Mouse (Mus musculus): ENCODE results near the gene Man1a.
A peak's percentile ranks its signal among the peaks of the same experiment; 100 is the strongest.

Gene Man1a

DNA sequence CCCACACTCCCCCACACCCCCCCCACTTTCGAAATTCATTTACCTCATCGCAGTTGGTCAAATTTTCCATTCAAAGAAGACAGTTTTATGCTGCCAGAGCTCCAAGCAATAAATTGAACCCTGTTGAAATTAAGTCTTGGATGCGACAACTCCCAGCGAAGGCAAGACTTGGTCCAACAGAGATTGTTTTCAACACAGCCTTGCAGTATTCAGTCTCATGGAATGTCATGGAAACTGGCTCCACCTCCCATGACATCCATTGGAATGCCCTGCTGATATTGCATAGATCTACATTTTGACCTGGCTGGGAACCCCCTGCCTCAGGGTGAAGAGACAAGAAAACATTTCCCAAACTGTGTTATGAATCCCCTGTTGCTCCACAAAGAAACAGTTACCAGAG, at the start of gene Man1a:
TSS of gene Man1a (minus strand) at position 190 of the 400 bp plus-strand sequence.
- peak; percentile 30 for DNase-seq (ENCODE audit: extremely low read depth, low read depth, low spot score)

DNA sequence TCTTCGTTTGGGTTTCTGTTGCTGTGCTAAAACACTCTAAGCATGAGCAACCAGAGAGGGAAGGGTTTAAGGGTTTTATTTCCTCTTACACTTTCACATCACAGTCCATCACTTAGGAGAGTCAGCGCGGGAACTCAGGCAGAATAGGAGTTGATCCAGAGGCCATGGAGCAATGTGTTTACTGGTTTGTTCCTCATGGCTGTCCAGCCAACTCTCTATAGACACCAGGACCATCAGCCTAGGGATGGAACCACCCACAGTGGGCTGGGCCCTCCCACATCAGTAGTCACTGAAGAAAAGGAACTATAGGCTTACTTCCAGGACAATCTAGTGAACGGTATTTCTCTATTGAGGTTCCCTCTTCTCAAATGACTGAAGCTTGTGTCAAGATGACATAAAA, 45.4 kb upstream of the Man1a start:
- DNase-seq (ENCODE audit: extremely low read depth, low read depth, low spot score): no peak

DNA sequence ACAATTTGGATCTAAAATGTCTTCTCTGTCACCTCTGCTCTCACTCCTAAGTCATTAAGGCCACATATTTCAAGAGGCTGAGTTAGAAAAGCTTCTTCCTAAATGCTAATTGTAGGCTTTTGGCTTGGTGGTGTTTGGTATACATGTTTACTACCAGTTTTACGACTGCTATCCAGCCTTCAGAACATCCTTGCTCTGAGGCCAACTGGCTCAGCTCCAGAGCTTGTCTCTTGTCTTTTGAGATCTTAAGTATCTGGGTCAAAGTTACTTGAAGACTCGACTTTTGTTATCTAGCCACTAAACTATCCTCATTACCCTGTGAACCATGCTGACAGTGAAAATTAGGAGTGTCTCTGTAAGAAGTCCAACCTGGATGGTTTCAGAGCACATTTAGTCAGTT, 44.0 kb upstream of the Man1a start:
- peak; percentile 21 for DNase-seq (ENCODE audit: extremely low read depth, low read depth, low spot score)

DNA sequence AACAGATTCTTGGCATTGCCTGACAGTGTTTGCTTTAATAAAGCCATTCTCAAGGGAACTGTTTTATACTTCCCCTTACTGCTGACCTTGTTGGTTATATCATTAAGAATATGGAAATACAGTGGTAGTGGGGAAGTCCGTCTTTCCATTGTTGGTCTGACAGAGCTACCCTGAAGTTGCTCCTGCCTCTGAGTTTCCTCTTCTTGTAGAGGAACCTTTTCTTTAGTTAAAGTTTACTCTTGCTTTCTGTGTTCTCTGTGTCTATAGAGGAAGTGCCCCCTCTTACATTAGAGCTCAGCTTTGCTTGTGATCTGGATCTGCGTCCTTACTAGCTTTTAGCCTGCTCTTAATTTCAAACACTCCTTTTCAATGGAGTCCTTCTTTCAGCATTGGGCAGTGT, 42.9 kb upstream of the Man1a start:
- no peak for DNase-seq (ENCODE audit: extremely low read depth, low read depth, low spot score)

DNA sequence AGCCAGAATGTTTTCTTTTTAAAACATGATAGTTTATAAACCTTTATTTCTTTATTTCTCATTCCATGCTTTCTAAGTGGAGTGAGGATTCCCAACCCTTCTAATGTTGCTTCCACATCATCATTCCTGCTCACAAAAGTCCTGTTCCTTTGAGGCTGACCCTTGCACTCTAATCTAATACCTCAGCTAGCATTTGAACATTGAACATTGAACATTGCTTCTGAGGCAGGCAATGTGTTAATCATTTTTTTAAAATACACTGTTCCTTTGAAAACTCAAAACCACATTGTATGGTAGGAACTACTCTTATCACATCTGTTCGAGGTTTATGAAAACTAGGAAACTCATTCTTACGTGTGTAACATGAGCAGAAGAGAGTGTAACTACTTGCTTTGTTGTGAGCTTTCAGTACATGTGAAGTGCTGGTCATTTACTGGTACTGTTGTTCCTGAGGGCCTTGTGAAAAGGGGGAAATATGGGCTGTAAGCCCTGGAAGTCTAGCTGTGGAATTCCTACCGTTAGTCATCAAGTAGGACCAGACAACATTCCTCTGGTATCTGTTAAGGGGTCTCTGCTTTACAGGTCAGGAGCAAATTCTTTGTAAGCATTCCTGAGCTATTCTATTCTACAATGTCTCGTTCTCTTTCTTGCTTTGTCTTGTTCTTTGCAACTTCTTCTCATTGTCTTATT, 42.0 kb upstream of the Man1a start:
- no peak for DNase-seq (ENCODE audit: extremely low read depth, low read depth, low spot score)

DNA sequence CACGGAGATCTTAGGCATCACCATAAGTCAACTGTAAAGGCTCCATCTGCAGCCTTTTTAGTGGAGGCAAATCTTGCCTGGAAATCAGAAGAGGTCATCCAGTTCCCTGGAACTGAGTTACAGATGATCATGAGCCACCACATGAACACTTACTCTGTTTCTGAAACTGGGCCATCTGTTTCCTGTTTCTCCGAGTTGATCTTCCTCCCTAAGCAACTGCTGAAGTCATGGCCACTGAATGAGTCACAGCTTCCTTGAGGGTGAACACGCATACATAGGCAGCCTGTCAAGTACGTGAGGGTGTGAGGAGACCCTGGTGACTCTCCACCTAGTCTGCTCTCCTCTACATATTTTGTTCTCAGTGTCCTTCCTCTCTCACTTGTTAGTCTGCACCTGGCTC, 41.4 kb upstream of the Man1a start:
- peak; percentile 5 for DNase-seq (ENCODE audit: extremely low read depth, low read depth, low spot score)

DNA sequence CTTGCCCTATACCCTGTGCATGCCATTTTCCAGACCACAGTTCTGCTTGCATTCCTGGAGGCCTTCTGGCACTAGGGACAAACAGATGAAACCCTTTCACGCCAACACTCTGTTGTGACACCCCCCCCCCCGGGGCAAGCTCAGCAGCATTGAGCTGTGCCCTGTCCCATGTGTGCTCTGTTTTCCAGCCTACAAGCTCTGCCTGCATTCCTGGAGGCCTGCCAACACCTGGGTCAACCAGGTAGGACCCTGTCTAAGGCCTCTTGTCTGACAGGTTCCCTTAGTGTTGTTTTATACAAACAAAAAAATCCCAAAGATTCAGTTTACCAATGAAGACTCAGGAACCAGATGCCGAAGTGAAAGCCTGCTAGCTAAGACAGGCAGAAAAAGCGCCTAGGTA, 27.3 kb upstream of the Man1a start:
- DNase-seq (ENCODE audit: extremely low read depth, low read depth, low spot score): no peak

DNA sequence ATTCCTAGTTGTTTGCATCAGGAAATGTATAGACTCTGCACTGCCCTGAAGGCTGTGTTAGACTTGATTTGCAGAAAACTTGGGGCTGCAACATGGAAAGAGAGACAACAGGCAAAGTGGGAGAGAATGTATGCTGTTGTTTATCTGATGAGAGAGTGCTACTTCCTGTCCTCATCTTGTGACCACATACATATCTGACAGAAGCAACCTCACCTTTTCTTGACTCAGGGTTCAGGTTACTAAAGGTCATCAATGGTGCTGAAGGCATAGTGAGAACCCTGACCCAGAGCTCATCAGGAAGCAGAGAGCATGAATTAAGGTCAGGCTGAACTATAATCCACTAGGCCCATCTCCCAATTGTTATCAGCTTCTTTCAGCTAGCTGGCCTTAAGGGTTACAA, 15.7 kb upstream of the Man1a start:
- DNase-seq (ENCODE audit: extremely low read depth, low read depth, low spot score): no peak

DNA sequence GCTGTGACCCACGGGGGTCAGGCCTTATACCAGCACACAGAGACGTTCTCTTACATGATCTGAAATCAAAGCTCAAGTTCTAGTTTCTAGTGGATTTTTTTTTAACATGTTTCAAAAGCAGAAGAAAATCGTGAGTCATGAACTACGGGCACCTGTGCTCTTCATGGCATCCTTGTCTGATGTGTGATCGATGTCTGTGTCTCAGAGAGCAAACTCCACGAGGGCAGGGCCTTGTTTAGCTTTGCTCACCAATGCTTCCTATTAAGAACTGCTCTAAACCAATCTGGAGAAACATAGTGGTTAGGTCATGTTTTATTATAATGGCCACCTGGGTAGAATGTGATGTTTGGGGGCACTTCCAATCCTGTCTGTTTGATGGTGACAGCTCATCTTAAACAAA, 13.5 kb upstream of the Man1a start:
- DNase-seq (ENCODE audit: extremely low read depth, low read depth, low spot score): no peak

DNA sequence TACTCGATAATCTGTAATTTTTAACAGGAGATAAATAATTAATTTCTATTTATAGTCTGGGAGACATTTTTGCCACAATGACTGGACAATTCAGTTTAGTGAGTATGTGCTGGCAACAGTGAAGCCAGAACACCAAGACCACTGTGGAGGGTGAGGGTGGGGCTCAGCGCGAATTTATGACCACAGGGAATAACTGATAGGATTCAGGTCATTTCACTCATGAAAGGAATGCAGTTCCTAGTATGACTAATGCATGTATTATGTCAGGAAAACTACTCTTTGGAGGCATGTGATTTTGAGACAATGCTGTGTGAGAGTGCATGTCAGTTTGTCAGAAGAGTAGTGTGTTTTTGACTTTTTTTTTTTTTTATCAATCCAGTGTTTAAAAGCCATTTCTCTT, 10.9 kb upstream of the Man1a start:
- DNase-seq (ENCODE audit: extremely low read depth, low read depth, low spot score): no peak

DNA sequence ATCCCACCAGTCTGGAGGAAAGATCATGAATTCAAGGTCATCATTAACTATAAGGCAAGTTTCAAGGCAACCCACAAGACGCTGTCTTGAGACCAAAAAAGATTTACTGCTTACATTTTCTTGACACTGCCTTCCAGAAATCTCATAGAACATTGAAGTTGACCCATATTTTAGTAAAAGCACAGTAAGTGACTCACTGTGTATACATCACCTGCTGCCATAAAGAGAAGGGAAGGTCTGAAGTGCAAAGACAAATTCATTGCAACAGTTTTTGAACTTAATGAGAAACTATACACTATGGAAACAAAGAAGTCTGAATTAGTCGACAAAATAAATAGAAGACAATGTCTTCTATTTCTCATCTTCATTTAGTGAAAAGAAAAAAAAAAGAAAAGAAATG, 8.7 kb upstream of the Man1a start:
- DNase-seq (ENCODE audit: extremely low read depth, low read depth, low spot score): no peak

DNA sequence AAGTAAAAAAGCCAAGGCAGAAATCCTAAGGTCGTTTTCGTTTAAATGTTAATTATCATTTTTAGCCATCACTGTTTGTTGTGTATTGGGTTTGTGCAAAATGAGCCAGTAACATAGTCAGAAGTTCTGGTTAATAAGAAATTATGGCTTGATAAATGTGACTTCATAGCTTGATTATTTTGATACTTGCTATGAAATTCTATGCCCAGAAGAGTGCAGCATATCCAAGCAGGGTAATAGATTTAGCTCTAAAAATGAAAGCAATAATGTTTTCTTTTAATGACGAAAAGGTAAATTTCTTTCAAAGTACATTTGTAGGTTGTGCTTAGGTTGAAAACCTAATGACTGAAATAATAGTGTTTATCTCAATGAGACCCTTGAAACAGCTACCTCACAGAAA, 596 bp upstream of the Man1a start:
- DNase-seq (ENCODE audit: extremely low read depth, low read depth, low spot score): no peak

DNA sequence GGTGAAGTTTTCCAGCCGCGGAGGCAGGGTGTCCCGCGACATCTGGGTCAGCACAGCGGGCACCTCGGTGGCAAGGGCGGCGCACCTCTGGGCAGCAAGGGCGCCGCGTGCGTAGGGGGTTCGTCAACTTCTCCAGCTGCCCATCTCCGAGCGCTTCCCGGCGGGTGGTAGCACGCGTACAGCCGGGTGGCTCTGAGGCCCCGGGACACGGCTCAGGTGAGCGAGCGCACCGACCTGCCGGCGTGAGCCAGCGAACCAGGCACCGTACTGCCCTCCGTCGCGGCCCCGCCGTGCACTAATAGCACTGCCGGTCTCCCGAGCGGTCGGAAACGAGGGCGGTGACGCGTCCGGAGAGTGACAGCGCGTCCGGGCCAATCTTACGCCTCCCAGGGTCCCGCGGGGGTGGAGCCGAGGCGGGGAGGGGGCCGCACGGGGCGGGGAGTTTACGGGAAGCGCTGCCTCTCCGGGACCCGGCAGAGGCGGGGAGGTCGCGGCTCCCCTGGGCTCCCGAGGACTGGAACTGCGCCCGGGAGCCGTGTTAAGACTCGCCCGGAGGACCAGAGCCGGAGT, 883 bp downstream of the Man1a start:
- peak; percentile 28 for DNase-seq (ENCODE audit: extremely low read depth, low read depth, low spot score)

DNA sequence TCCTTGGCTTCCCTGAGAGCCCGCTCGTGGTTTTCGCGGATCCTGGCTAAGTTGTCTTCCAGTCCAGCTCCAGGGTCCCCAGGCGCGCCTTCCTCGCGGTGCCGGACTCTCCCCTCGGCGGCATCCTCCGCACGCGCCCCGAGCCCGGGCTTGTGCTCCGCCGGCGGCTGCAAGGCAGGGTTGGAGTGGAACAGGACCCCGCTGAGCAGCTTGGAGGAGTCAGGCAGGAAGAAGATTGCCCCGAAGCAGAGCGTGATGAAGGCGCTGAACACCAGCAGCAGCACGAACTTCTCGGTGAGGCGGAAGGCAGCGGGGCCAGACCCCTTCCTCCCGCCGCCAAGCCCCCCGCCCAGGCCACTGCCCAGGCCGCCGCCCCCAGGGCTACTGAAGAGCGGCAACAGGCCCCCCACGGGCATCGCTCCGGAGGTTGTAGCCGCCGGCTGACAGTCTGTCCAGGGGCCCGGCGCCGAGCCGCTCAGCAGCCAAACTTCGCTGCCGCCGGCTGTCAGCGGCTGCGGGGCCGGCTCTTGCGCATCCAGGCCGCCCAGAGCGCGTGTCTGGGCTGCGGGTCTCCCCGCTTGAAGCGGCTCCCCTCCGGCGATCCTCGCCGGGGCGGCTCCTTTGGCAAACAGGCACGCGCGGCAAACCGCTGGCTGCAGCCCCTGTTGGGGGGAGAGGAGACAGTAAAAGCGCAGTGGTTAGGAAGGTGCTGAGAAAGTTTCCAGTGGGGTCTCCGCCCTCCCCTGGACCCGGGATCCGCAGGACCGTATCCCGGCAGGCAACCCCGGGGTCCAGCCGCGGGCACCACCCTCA, 1.6 kb downstream of the Man1a start:
- no peak for DNase-seq (ENCODE audit: extremely low read depth, low read depth, low spot score)

DNA sequence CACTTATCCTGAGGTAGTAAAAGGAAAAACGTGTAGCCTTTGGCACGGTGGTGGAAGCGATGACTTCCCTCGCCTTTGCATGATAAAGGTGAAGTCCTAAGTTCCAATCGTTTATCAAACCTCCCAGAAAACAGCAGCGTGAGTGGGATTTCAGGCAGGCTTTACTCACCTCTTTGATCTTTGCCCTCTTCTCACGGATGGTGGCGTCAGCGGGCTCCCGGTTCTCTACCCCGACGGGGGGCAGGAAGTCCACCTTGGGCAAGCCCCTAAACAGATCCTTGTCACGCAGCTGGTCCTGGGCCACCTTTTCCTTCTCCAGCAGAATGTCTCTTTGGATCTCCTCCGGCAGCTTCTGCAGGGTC, 2.2 kb downstream of the Man1a start:
- DNase-seq (ENCODE audit: extremely low read depth, low read depth, low spot score): no peak

DNA sequence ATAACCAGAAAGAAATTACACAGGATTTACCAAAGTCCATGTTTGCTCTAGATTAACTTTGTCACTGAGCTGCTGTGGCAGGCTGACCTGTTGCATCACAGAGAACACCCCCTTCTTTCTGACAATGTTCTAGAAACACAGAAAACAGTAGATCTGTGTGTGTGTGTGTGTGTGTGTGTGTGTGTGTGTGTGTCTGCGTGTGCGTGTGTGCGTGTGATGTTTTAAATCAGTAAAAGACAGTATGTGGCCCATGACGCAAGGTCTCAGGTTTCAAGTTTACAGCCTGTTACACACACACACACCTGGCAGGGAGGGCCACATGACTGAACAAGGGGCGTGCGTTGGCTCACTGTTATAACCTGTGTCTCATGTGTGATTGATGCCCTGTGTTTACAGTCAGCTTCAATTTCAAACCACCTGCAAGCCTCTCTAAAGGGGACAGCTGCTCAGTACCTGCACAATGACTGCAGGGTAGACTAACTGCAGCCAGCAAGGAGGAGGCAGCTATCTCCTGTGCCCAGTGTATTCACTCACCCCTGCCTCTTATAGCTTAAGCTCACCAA, 2.7 kb downstream of the Man1a start:
- DNase-seq (ENCODE audit: extremely low read depth, low read depth, low spot score): no peak

DNA sequence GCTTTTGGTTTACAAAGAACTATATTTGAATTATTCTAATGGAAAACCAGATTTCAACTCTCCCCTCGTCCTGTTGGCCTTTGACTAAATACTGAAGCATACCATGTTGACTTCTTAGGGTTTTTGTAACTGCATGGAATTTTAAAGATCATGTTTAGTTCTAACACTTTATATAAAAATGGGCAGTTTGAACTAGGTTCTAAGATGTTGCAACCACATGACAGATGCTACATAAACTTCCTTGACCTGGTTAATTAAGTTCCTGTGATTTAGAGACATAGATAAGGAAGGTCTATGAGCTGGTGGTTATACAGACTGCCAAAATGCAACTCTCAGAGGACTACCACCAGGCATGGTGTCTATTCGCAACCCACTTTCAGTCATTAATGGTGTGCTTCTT, 4.1 kb downstream of the Man1a start:
- no peak for DNase-seq (ENCODE audit: extremely low read depth, low read depth, low spot score)

DNA sequence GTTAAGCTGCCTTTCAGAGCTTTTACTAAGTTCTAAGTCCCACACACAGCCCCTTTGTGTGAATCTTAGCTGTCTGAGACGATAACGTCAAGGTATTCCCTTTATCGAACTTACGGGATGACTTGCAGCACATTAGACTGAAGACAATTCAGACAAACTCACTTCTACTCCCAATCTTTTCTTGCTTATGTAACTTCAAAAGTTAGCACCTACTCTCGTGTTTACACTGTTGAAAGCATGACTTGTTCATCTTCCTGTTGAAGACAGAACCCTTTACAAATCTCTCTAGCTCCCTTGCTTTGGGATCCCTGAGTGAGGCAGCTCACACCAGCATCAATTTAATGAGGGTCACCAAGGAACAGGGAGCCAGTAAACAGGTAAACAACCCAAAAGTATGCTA, 5.9 kb downstream of the Man1a start:
- DNase-seq (ENCODE audit: extremely low read depth, low read depth, low spot score): no peak

DNA sequence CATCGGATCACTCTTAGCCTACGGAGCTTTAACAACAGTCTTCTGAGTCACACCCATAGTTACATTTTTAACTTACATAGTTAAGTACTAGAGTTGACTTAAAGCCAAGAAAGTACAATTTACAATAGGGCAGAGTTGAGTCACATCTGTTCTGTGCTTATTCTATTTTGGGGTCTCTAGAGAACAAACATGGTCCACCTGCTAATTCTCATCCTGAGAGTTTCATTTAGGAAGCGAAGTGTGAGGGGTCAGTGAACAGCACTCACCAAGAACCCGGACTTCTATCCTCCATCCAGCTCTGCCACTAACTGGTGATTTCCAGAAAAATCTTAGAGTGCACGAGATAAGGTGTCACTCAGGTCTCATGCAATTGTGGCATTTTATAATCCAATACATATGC, 7.0 kb downstream of the Man1a start:
- DNase-seq (ENCODE audit: extremely low read depth, low read depth, low spot score): no peak

DNA sequence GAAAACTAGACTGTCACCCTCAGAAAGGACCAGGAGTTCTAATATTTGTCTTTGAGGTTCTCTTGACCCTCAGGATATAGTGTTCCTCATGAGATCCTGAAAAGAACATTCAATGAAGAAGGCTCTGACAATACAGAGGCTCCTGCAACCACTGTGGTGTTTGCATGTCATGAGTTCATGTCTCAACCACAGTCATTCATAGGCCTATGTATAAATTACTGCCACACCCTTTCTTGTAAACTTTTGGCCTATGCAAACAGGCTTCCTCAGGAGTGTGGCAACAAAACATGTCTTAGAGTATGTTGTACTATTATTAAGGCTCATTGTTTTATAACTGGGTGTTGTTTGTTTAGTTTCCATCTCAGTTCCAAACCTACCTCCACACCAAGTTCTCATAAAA, 9.7 kb downstream of the Man1a start:
- no peak for DNase-seq (ENCODE audit: extremely low read depth, low read depth, low spot score)

DNA sequence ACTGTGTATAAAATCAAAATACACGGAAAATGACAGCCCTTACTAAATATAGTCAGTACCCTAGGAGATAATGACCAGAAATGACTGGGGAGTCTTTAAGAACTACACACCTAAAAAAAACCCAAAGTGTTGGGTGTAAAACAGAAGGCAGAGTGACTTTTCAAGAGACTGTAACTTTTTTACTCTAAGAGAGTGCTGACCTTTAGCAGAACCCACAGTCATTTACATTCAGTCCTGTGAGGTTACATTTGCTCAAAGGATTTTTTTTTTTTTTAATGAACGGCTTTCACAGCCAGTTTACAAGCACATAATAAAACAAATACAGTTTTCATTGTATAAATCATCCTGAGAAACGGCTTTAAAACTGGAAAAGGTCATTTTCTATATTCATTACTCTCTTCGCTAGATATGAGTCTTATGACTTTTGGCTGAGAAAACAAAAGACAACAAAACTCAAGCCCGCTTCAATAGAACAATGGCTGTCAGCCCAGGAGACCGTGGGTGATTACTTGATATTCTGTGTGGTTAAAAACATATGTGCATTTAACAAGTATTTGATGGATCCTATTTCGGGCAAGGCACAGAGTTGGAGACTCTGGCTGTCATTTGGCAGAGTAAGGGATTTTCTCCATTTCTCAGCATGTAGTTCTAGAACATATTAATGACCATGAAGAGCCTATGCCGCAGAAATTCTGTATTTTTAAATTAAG, 12.7 kb downstream of the Man1a start:
- DNase-seq (ENCODE audit: extremely low read depth, low read depth, low spot score): no peak

DNA sequence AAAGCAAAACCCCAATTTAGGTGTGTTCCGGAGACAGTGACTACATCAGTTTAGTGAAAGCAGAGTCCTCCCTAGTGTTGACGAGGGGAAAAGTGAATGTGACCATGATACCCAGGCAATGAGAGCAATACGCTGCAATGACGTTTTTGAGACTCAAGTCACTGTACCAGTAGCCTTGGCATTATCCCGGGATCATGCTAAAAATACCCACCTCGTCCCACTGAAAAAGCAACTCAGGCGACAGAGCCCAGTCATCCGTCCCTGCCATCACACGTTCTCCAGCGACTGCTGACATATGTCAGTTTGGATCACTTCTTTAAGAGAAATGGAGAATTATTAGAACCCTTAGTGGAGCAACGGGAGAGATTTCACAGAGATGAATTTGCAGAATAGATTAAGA, 13.6 kb downstream of the Man1a start:
- DNase-seq (ENCODE audit: extremely low read depth, low read depth, low spot score): no peak

Measured in fat pad, adult 2 months (tissue).